Mouse (Mus musculus) right cerebral cortex, postnatal 36 days (tissue): ENCODE data around the gene Neb.

Experiments
- DNase-seq, 2 experiments: peaks; one replicate each; pipeline ENCODE4 v3.0.0; 2022; ENCODE audit warnings: low spot score in 2 of 2, mixed read lengths in 1 of 2

Gene Neb

DNA sequence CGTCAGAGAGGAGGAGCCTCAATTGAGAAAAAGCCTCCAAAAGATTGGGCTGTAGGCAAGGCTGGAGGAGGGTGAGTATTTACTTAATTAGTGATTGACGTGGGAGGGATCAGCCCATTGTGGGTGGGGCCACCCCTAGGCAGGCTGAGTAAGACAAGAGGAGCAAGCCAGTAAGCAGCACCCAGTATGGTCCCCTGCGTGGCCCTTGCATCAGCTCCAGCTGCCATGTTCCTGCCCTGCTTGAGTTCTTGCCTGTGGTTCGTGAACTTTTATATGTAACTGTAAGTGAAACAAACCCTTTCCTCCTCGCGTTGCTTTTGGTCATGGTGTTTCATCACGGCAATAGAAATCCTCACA lies at the start of gene Neb:
Neb (minus strand) TSS at position 27 of the 357 bp plus-strand sequence.
- DNase-seq: no peak

DNA sequence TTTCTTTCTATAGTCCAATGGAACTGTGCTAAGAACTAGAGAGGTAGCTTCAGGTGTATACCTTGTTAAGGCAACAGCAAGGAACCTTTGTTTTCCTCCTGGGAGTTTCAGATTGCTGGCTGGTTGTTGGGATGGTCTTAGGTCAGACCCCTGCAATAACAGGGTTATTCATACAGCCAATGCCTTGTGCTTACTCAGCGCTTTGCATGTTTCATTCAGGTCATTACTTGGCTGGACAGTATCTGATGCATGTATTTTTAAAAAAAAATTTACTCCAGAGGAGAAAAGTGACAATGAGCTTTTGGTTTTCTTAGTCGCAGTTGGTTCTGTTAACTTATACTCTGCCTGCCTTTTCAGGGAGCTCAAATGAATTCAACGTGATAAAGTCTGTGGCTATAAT lies 49.1 kb upstream of the Neb start:
- no peak for DNase-seq

DNA sequence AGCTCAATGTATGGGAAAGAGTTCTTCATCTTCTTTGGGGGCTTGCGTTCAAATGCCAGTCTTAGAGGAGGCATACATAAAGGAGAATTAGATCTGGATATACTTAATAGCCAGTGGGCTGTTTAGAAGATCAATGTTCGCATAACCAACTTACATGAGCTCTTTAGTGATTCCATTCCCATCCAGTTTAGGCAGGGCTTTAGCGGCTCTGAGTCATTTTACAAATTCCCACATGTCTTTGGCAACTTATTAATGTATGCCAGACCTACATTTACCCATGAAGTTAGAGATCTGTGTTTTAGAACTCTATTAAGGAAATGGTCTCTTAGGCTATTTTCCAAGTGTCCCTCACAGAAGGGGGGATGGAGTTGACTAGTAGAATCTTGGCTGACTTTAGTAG lies 47.8 kb upstream of the Neb start:
- DNase-seq: no peak

DNA sequence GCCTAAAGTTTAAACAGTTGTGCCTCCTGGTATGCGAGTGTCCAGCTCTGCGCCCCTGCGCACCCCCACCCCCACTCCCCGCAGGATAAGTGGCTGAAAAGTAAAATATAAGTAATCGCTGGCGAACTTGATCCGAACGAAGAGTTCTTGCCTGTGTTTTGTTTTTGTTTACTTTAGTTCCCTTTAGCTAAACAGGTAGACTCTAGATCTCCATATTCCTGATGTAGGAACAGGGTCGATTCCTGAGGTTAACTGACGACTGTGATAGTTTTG lies 47.2 kb upstream of the Neb start:
- no peak for DNase-seq

DNA sequence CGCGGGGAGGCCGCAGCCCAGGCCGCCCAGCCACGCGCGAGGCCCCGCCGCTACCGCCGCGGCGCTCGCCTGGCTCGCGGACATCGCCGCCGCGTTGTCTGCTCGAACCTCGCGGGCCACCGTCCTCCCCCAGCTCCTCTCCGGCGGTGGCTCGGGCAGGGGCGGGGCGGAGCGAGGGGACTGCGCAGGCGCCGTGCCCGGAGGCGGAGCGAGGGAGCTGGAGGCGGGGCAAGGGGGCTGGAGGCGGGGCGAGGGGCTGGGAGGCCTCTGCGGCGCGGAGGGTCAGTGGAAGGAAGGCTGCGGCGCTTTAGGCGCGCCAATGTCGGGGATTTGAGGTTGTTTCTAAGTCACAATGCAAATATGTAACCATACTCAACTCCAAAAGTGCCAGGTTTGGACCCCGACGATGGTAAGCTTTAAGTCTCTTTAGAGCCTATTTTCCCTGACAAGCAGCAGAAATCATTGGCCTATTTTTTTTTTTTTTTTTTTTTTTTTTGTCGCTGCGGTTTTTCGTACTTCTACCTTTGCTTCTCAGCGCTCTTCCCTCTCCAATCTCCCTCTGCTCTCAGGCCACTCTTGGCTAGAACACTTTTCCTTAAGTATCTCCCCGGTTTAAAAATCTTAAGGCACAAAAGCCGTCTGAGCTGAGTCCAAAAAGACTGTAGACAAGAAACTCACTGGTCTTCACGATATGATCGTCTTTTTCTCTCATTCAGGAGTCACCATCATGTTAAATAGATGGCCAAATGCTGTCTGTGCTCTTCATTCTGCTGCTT lies 46.7 kb upstream of the Neb start, which contains the start of gene Arl5a:
Arl5a (minus strand) TSS at position 155 of the 776 bp plus-strand sequence.
- DNase-seq: peak; percentile 87 to 89

DNA sequence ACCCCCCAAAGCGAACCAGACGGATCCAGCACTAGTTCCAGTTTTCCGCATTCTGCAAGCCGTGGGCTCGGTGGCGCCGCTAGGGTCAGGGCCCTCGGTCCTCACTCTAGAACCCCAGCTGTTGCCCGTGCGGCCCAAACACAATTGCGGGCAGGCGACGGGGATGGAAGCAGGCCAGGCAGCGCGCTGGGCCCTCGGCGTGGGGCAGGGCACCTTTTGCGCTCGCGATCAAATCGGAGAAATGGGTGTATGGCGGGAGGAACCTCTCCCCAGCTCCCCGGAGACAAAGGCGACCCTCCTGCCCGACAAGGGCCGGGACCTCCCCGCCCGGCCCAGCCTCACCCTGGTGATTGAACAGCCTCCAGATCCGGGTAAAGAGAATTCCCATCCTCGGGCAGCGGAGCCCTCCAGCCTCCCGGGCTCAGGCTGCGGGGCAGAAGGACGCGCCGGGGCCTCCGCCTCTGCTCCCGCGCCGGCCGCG lies 46.0 kb upstream of the Neb start:
- DNase-seq: peak; percentile 26 to 28

DNA sequence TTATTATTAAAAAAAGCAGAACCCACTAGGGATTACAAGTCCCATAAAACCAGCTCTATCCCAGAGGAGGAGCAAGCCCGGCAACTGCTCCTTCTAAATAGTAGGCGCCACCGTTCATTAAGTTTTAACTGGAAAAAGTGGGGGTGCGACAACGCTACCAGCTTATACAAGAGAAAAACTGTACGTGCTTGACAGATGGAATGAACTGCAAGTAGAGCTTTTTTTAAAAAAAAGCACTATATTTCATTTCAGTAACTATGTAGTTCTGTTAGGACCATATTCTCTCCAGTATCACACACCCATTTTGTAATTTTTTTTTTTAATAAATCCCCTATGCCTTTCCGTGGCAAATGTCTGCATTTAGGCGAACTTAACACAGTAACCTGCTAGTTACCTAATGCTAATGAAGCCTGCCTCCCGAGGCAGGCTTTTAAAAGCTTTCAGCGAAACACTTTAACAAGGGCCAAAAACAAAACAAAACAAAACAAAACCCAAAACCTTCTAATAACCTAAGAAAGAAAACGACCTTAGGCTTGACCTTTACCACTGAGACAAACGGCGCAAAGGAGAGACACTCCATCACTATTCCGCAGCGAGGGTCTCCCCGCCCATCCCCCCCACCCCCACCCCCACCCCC lies 45.5 kb upstream of the Neb start:
- DNase-seq: no peak

DNA sequence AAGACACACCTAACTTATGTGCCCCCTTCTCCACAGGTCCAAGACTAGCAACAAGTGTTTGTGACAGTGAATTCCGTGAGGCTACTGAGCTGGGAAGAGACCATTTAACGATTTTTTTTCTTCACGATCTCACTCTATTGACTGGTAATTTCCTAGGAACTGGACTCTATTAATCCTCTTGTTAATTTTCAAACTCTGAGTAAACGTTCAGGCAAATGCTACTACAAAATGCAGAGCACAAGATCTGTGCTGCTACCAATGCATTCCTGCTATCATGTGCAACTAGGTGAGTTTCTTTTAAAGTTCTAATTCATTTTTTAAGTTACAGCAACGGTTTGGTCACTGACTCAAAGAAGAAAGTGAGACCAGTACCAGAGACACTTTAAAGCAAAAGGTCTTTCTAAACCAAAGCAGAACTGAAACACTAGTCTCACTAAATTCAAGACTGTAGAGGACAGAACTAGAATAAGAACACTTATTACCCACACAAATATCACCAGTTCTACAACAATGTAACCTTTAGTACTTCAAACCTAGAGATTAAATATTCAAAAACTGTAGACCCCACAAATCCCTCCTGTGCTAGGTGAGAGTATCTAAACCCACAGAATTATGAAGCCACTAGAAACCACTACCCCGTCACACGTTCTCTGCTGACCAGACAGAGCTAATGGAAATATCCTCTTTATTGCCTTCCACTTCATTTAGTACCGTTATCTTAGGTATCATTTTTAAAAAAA lies 44.8 kb upstream of the Neb start:
- DNase-seq: no peak

DNA sequence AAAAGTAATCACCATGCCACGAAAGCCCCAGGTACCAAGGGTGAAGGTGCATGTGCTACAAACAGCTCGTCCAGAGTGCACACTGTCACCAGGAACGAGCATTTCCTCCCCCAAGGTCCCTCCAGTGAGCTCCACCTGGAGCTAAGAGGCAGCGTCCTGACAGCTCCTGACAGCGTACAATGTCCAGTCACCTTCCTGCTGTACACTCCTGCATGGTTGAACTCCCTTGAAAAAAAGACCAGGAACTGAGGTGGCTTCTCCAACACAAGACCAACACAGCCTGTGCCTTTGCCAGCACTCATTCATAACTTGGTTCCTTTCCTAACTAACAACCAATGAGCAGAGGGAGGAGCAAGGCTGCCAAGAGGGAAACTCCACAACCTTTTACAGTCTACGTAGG lies 42.9 kb upstream of the Neb start:
- no peak for DNase-seq

DNA sequence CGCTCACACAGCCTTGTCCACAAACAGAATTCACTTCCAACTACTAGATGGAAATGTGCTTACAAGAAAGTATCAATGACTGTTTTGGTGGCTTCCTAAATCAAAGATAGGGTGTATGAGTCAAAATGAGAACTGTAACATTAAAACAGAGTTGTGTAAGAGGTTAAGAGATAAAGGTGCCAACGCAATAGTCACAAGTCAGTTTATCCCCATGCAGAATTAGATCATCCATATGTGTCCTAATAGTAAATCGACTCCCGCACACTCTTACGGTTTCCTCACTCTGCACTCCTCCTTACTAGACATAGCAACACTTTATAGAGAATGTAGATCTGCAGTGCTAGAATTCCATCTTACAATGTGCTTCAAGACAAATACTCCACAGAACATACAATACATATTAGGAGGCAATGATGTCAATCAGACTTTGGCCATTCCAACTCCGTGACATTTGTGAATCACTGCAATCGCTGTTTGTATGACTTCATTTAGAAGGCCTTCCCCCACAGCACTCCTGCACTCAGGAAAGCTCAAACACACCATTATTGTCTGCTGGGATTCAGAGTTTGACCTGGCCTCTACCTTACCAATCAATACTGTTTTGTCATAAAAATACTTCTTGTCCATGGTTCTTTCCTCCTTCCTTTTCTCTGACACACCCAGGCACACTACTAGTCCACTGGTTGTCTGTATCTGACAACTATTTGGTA lies 41.9 kb upstream of the Neb start:
- no peak for DNase-seq

DNA sequence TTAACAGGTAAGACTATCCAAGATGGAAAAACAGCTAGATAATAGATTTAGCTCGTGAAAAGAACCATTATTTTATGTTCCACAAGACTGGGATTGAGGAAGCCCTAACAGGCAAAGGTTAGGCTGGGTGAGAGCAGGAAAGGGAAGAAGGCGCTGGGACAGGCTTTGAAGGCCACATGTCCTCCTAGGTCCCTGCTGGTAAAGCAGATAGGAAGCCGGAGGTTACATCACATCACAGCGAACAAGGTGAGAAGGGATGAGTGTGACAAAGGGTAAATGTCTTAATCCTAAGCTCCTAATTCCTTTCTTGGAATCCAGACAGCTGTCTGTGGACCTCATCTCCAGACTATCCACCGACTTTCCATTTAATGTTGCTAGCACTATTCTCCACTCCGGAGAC lies 41.0 kb upstream of the Neb start:
- no peak for DNase-seq

DNA sequence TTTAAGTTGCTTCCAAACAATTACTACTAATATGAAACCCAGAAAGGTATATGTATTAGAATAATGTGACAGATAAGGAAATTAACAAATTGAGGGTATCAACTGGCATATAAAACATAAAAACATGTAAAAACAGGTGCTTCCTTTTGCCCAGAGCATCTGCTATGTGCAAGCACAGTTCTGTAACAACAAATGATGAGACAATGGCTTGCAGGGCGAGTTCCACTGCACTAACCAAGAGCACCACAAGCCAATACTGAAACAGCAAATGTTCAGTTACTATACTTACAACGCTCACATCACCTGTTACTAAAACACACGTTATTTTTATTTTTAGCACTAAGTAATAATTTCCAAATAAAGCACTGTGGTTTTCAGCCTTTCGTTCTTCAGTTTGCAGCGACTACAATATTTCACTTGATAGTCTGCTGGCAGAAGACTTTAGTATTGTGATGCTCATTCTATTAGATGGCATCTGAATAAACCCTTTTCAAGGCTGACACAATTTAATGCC lies 34.3 kb upstream of the Neb start:
- DNase-seq: no peak

DNA sequence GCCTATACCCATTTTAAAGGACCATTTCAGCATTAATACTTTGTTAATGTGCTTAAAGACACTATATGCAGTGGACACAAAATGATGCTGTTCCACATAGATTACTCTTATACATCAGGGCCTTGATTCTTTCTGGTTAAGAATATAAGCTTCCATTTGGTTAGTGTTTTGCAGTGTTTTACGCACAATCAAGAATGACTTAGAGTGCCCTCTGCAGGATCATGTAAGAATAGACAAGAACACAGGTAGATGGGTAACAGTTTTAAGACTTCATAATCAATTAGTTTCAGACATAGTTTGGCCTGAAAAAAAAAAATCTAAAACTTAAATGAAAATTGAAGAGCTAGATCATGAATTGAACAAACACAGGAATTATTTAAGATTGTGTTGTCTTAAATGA lies 28.2 kb upstream of the Neb start:
- DNase-seq: no peak

DNA sequence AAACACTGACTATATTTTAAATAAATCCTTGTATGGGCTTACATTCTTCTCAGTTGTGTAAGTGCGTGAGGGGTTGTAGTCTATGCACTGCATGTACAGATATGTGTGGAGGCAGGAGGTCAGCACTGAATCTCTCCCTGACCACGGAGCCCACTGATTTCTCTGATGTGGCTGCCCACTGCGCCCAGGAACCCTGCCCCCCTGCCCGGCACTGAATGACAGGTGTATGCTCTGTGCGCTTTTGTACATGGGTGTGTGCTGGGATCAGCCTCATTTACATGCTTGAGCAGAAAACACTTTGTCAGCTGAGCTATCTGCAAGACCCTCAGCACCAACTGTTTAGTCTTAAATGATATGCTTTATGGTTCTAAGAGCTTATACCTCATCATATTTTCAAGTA lies 27.0 kb upstream of the Neb start:
- DNase-seq: no peak

DNA sequence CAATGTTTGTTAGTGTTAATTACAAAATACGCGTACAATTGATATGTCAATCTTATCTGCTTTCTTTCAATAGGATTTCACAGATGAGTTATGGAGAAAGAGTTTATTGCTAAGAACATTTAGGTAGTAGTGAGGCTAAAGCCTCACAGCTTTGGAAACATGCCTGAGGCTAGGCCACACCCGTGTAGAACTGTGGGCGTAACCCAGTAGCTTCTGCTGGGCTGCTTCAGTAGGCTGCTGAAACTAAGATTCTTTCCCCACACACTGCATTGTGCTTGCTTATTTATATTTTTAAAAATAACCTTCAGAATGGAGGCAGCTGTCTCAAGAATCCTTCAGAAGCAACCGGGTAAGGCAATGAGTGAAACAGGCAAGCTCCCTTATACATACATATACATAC lies 16.3 kb upstream of the Neb start:
- DNase-seq: peak in 1 of 2 experiments; percentile 20

DNA sequence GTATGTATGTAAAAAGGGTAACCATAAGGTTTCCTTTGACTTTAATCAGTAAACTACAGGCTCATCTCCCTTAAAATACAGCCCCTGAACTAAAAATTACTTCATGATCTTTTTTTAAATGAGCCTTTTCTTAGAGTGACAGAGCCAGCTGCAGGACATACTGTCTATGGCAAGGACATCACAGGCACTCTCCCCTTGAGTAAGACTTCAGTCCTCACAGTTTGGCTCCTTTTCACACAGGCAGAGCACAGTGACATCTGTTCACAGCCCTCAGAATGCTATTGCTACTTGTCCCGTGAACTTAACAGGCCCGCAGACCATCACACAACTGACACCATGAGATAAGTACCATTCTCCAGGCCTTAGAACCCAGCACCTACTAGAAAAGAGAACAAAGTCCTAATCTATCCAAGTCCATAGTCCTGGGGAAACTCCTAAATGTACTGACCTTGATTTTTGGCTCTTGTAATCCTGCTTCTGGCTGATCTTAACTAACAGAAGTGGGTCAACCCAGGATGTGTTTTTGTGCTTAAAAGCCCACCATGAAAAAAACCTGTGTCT lies 12.2 kb upstream of the Neb start:
- no peak for DNase-seq

DNA sequence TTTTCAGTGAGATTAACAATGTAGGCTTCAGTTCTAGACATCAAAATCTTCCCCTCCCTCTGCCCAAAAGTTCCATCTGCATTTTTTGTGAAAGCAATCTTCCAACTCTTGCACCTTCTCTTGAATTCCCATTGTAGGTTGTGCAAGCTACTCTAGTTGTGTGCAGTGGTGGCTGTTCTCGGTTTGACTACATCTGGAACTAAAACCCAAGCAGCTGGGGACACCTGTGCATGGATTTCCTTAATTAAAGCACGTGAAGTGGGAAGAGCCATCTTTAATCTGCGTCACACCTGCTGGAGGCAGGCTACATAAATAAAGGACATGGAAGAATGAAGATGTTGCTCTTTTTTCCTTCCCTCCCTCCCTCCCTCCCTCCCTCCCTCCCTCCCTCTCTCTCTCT lies 11.7 kb upstream of the Neb start:
- no peak for DNase-seq

DNA sequence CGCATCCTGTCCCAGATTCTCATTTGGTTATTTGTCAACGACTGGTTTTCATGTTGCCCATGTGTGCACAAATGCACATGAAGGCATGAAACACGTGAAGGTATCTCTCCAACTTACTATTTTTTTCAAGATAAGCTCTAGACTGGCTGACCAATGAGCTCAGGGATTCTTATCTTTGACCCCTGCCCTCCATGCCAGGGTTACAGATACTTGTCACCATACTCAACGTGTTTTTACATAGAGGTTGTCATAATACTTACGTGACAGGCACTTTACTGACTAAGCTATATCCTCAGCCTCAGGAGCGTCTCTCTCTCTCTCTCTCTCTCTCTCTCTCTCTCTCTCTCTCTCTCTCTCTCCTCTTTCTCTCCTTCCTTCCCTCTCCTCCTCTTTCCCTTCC lies 8.2 kb upstream of the Neb start:
- DNase-seq: no peak

DNA sequence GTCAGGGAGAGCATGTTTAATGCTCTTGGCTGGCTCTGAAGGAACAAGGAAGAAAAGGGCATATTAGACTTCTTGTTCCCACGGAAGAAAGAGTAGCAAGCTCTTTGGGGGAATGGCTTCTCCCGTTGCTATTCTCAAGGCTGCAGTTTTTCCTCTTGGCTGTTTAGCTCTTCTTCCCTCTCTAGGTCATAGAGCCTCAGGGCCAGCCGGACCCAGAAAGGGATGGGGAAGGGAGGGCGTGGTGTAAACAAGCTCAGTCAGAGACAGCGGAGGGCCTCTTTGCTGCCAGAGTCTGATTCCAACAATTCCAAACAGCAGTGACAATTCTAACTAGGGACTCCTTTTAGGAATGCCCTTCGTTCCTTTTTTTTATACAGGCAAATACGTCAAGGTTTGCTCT lies 7.8 kb upstream of the Neb start:
- DNase-seq: no peak

DNA sequence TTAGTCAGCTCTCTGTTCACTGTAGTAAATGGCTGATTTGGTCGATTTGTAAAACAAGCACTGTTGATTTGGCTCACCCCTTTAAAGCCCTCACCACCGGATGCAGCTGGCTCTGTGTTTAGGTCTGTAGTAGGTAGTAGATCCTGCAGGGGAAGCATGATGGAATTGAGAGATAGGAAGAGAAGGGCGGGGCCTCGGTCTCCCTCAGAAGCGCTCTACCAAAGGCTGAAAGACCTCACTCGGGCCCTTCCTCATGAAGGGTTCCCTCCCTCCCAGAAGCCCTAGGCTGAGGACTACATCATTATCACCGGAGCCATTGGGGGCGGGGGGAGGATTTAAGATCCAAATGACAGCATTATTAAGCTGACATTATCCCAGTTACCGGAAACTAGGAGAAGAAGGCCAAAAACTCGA lies 581 bp upstream of the Neb start:
- DNase-seq: no peak

DNA sequence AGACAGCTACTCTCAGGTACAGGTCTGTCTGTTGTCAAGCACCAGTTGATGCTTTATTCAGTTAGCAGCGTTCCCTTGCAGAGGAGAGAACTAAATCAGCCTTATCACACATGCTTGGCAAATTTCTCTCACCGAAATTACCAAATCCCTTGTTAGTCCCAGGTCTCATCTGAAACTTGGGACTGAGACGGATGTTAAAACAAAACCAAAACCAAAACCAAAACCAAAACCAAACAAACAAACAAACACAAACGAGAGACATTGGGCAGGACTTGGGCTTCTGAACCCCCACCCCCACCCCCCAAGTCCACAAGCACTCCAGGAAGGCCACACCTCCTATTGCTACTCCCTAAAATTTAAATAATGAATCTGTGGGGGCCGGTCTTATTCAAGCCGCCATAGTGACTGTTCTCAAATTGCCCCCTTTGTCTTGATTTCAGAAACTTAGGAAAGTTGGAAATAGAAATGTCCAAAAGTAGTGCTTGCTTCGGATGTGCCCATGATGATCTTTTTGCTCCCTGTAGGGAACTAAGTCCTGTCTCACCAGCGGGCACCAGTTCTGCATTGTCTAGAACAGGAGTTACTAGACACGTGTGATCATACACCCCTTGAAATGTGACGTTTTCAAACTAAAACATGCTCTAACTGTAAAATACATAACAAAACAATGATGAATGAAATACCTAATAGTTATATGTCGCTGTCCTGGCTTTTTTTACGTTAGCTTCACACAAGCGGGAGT lies 397 bp downstream of the Neb start:
- no peak for DNase-seq
